Mouse (Mus musculus) hindbrain, embryonic 12.5 days (tissue): Measurements from ENCODE around the gene Atp6v1g2. TPM values are rescaled to one million over a fixed set of nuclear protein-coding genes. Genes with fewer than 3 reads are reported as not detected.

ENCODE experiments used
- ATAC-seq: fragments of 200-750 bp; cut with Nextera tagmentation; 2 replicates; pipeline ENCODE4 v1.8.0; 2017; ENCODE audit warnings: moderate TSS enrichment; ENCODE audit not compliant: low FRiP score
- H3K27ac ChIP-seq: fragments of 300-500 bp; sonication (generic); 2 replicates; pipeline ENCODE4 v1.5.1; 2016; ENCODE audit warnings: mild to moderate bottlenecking
- H3K27me3 ChIP-seq: fragments of 300-500 bp; sonication (generic); 2 replicates; pipeline ENCODE4 v1.6.1; 2016; ENCODE audit warnings: mild to moderate bottlenecking
- H3K36me3 ChIP-seq: fragments of 300-500 bp; sonication (generic); 2 replicates; pipeline ENCODE4 v1.6.1; 2016; ENCODE audit warnings: mild to moderate bottlenecking
- H3K4me1 ChIP-seq: fragments of 300-500 bp; sonication (generic); 2 replicates; pipeline ENCODE4 v1.6.1; 2016
- H3K4me2 ChIP-seq: fragments of 300-500 bp; sonication (generic); replicated peaks from 2 replicates; pipeline ENCODE4 v1.6.1; 2016; ENCODE audit warnings: mild to moderate bottlenecking
- H3K4me3 ChIP-seq: fragments of 300-500 bp; sonication (generic); 2 replicates; pipeline ENCODE4 v1.5.1; 2016; ENCODE audit warnings: mild to moderate bottlenecking
- H3K9ac ChIP-seq: fragments of 300-500 bp; sonication (generic); 2 replicates; pipeline ENCODE4 v1.6.1; 2016; ENCODE audit warnings: mild to moderate bottlenecking, moderate library complexity
- H3K9me3 ChIP-seq: fragments of 300-500 bp; sonication (generic); replicated peaks from 2 replicates; pipeline ENCODE4 v1.6.1; 2016; ENCODE audit warnings: mild to moderate bottlenecking
- WGBS: fragments of 180-500 bp; shearing (Covaris S2); methylation state at CpG from one replicate; pipeline ENCODE4 v1.1.7; 2016; 5-methylcytosine and 5-hydroxymethylcytosine counted together
- polyA plus RNA-seq: library from polyadenylated mRNA; unstranded; fragments of >200 nt; fragmentation: Nextera tagmentation; extraction: Ambion mirVana; gene quantifications from 2 replicates; pipeline ENCODE4 v1.2.1, GENCODE M21; 2016

The Atp6v1g2 gene
- polyA plus RNA-seq, 1 experiment from 2014 or later: 23.0 TPM

DNA sequence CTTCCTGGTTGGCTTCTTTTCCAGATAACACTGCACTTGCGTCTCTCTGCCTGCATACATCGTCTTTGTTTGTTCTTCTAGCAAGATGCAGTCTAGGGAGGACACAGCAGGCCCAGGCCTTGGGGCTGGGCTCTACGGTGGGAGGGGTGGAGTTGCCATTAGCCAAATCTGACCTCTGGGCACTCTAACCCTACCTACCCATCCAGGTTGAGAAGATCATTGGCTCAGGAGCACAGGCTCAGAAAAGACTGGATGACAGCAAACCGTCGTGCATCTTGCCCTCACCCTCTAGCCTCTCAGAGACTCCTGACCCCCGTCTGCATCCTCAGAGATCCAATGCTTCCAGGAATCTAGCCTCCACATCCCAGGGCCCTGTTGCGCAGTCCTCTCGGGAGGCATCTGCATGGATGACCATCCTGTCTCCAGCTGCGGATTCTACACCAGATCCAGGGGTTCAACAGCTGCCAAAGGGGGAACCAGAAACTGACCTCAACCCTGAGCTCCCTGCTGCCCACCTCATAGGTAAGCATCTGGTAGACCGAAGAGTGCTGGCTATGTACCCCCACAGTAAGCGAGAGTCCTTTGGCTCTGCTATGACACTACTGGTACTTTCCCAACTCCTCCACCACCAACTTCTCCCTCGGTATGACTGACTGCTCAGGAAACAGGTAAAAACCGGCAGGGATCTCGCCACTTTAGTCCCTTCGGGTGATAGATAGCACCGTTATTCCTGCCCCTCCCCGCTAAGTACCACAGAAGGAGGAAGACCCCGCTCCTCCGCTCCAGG, 38.4 kb upstream of the Atp6v1g2 start:
- Histone ChIP-seq H3K9me3 (no peaks in the 10 kb centered on the region), H3K4me2 (peak overlapping the region; percentile 60), H3K36me3 (no peaks in the 10 kb centered on the region), H3K9ac (no peak overlapping the region), H3K4me1 (peaks cover 18% of the 10 kb centered on the region), H3K4me3 (peak overlapping the region; percentile 35), H3K27ac (no peak overlapping the region), H3K27me3 (peaks cover 52% of the 10 kb centered on the region)
- WGBS: 42% methylated on average over 19 of the region's 19 CpGs
- ATAC-seq: peak; percentile 38; the same call in 1 of the 2 replicates

DNA sequence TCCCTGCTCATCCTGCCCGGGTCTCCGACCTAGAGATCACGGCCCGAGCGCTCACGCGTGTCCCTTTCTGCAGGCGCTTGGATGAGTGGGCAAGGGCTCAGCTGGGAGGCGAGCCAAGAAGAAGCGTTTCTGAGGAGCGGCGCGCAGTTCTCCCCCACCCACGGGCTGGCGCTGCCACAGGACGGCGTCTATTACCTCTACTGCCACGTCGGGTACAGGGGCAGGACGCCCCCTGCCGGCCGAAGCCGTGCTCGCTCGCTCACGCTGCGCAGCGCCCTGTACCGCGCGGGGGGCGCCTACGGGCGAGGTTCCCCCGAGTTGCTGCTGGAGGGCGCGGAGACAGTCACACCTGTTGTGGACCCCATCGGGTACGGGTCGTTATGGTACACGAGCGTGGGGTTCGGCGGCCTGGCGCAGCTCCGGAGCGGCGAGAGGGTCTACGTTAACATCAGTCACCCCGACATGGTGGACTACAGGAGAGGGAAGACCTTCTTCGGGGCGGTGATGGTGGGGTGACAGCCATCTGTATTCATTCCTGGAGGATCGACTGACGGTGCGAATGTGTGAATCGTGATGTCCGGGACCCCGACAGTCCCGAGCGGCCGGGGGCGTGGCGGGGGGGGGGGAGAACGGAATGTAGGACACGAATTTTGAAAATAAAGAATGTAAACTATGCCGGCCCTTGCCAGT, 37.7 kb upstream of the Atp6v1g2 start:
- H3K9ac ChIP-seq: peak overlapping the region; percentile 42
- no peak overlapping the region for H3K27ac ChIP-seq
- peak overlapping the region; percentile 35 for H3K4me3 ChIP-seq
- H3K4me1 ChIP-seq: peaks cover 18% of the 10 kb centered on the region
- H3K9me3 ChIP-seq: no peaks in the 10 kb centered on the region
- H3K27me3 ChIP-seq: peaks cover 58% of the 10 kb centered on the region
- H3K36me3 ChIP-seq: no peaks in the 10 kb centered on the region
- 3% methylated on average over 66 of the region's 66 CpGs for WGBS
- ATAC-seq: peak; percentile 64
- H3K4me2 ChIP-seq: peak overlapping the region; percentile 60

DNA sequence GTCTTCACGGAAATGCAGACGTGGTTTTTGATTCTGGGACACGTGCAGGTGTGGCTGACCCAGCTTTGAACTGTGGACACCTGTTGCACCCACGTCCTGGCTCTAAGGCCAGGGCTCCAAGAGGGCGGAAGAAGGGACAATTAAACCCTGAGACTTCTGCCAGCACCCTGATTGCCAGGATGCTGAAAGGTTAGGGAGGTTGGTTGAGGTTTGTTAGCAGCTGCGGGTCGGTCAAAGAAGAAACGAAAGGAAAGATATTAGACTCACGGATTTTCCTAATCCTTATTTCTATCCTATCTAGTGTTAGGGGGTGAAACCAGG, 37.2 kb upstream of the Atp6v1g2 start:
- Histone ChIP-seq H3K9me3 (no peaks in the 10 kb centered on the region), H3K27ac (no peak overlapping the region), H3K4me1 (peaks cover 18% of the 10 kb centered on the region), H3K4me2 (peak overlapping the region; percentile 60), H3K4me3 (peak overlapping the region; percentile 35; the same call in 1 of the 2 replicates), H3K36me3 (no peaks in the 10 kb centered on the region), H3K27me3 (peaks cover 63% of the 10 kb centered on the region), H3K9ac (no peak overlapping the region)
- no peak for ATAC-seq
- 31% methylated on average over 9 of the region's 9 CpGs for WGBS

DNA sequence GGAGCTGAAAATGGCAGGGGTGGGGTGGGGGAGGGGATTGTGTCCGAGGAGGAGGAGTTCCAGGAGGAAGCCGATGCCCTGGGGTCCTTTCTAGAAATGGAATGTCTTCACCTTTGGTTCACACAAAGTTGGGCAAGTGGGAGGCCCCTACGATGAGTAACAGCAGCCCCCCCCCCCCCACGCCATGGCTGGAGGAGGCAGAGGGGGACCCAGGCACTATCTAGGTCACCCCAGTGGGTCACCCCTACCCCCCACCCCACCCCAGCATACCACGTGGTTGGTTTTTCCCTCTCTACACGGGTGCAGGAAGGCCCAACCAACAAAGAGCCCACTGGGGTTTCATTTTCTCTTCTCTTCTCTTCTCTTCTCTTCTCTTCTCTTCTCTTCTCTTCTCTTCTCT, 36.3 kb upstream of the Atp6v1g2 start:
- Histone ChIP-seq H3K4me3 (no peak overlapping the region), H3K4me1 (peaks cover 18% of the 10 kb centered on the region), H3K36me3 (no peaks in the 10 kb centered on the region), H3K27me3 (peaks cover 70% of the 10 kb centered on the region), H3K27ac (no peak overlapping the region), H3K4me2 (no peak overlapping the region), H3K9ac (no peak overlapping the region), H3K9me3 (no peaks in the 10 kb centered on the region)
- ATAC-seq: no peak
- WGBS: 45% methylated on average over 5 of the region's 6 CpGs

DNA sequence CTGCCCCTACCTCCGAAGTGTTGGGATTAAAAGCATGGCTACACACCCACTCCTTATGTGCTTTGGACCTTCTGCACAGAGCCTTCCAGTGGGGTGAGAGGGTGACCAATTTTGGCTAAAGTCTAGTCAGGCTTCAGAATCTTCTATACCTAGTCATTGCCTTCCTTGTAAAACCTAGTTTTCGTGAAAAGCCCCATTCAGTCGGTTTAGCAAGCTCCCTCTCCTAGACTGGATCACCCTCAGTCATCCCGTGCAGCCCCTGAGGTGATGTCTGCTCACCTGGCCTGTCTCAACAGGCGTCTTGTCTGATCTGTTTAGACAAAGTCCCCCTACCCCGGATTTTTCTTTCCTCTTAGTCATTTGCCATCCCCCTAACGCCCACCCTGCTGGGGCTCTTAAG, 35.4 kb upstream of the Atp6v1g2 start:
- H3K4me1 ChIP-seq: peaks cover 18% of the 10 kb centered on the region
- no peak overlapping the region for H3K4me3 ChIP-seq
- H3K9me3 ChIP-seq: no peaks in the 10 kb centered on the region
- no peak overlapping the region for H3K4me2 ChIP-seq
- 64% methylated on average over 7 of the region's 7 CpGs for WGBS
- H3K27ac ChIP-seq: no peak overlapping the region
- no peak overlapping the region for H3K9ac ChIP-seq
- H3K36me3 ChIP-seq: no peaks in the 10 kb centered on the region
- peaks cover 74% of the 10 kb centered on the region for H3K27me3 ChIP-seq
- no peak for ATAC-seq

DNA sequence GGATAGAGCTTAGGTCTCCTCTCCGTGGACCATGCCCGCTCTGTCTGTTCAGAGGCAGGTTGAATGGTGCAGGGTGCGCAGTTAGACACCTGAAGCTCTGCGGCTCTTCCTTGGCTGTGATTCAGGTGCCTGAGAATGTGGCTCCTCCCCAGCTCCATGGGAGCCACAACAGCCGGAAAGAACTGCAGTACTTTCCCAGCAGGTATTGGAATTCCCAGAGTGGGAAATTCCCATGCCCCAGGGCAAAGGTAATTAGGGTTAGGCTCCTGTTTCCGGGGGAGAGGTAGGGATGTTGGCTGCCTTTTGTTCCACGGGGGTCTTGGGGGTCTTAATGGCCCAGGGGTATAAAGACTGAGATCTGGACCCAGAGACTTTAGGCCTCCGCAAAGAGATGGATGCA, 34.5 kb upstream of the Atp6v1g2 start:
- no peak overlapping the region for H3K27ac ChIP-seq
- H3K36me3 ChIP-seq: no peaks in the 10 kb centered on the region
- H3K4me3 ChIP-seq: no peak overlapping the region
- no peak overlapping the region for H3K4me2 ChIP-seq
- H3K27me3 ChIP-seq: peaks cover 78% of the 10 kb centered on the region
- WGBS: 31% methylated on average over 8 of the region's 8 CpGs
- no peak overlapping the region for H3K9ac ChIP-seq
- no peak for ATAC-seq
- no peaks in the 10 kb centered on the region for H3K9me3 ChIP-seq
- H3K4me1 ChIP-seq: peaks cover 18% of the 10 kb centered on the region

DNA sequence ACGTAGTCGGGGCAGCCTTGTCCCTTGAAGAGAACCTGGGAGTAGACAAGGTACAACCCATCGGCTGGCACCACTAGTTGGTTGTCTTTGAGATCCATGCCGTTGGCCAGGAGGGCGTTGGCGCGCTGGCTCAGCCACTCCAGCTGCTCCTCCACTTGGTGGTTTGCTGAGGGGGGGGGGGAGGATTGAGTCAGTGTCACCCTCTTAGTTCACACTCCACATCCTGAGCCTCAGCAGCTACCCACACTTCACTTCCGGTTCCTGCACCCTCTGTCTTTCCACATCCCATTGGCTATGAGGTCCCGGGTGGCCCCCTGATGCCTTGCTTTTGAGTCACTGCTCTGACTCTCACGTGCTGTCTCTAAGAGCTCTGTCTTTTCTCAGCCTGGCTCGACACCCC, 33.1 kb upstream of the Atp6v1g2 start:
- Histone ChIP-seq H3K9me3 (no peaks in the 10 kb centered on the region), H3K36me3 (no peaks in the 10 kb centered on the region), H3K27me3 (peaks cover 75% of the 10 kb centered on the region), H3K4me1 (peaks cover 9% of the 10 kb centered on the region), H3K27ac (no peak overlapping the region), H3K4me3 (no peak overlapping the region), H3K9ac (no peak overlapping the region), H3K4me2 (no peak overlapping the region)
- 91% methylated on average over 11 of the region's 11 CpGs for WGBS
- ATAC-seq: no peak

DNA sequence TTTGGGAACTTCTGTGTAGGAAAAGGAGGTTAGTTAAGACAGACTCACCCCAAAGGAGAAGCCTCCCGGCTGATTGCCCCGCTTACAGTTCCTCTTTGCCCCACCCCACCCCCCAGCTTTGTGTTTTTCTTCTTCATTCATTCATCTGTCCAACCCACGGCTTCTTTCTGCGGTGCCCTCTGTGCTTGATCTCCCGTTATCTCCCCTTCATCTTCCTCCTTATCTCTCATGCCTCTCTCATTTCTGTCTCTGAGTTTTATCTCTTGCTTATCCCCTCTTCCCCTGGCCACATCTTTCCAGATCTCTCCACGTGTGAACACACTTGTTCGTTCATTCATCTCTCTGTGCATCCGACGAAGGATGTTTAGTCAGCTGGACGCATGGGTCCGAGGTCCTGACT, 32.3 kb upstream of the Atp6v1g2 start:
- Histone ChIP-seq H3K4me3 (no peak overlapping the region), H3K27ac (no peak overlapping the region), H3K9ac (no peak overlapping the region), H3K9me3 (no peaks in the 10 kb centered on the region), H3K27me3 (peaks cover 68% of the 10 kb centered on the region), H3K4me2 (no peak overlapping the region), H3K36me3 (no peaks in the 10 kb centered on the region), H3K4me1 (peaks cover 2% of the 10 kb centered on the region; the same call in 1 of the 2 replicates)
- 77% methylated on average over 11 of the region's 11 CpGs for WGBS
- ATAC-seq: no peak

DNA sequence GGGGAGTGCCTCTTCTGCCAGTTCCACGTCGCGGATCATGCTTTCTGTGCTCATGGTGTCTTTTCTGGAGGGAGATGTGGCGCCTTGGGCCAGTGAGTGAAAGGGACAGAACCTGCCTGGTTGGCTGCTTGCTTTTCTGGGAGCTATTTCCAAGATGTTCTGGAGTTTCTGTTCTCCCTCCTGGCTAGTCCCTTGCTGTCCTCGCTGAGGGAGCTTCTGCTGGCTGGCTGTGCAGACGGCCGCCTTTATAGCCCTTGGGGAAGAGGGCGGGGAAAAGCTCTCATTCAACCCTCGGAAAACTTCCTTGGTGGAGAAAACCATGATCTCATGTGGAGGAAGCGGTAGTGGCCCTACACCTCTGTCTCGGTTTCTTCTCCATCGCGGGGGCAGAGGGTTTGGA, 31.7 kb upstream of the Atp6v1g2 start, which contains the start of gene Tnf:
Gene Tnf, minus strand, starts transcription at position 221 of the 400 bp plus-strand sequence.
- Histone ChIP-seq H3K36me3 (no peaks in the 10 kb centered on the region), H3K9ac (no peak within 1 kb of the TSS), H3K4me2 (no peak within 1 kb of the TSS), H3K27ac (no peak within 1 kb of the TSS), H3K9me3 (no peaks in the 10 kb centered on the region), H3K27me3 (peaks cover 61% of the 10 kb centered on the region), H3K4me3 (no peak within 1 kb of the TSS), H3K4me1 (no peaks in the 10 kb centered on the region)
- ATAC-seq: no peak
- WGBS: 45% methylated on average over 13 of the region's 13 CpGs

DNA sequence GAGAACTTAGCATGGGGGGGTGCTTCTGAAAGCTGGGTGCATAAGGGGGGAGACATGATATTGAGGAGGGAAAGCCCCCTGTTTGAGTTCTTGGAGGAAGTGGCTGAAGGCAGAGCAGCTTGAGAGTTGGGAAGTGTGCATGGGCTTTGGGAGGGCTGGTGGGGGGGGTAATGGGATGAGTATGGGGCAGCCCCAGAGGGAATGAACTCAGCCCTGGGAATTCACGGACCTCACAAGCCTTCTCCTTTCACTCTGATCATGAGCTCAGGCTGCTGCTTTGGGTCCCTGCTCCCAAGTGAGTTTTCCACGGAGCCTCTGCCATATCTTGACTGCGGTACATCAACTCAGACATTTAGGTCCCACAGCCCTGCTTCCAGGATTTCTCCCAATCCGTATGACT, 31.0 kb upstream of the Atp6v1g2 start:
- H3K4me1 ChIP-seq: no peaks in the 10 kb centered on the region
- no peak for ATAC-seq
- no peak overlapping the region for H3K9ac ChIP-seq
- no peak overlapping the region for H3K27ac ChIP-seq
- no peak overlapping the region for H3K4me2 ChIP-seq
- 82% methylated on average over 4 of the region's 4 CpGs for WGBS
- no peaks in the 10 kb centered on the region for H3K9me3 ChIP-seq
- no peaks in the 10 kb centered on the region for H3K36me3 ChIP-seq
- peaks cover 56% of the 10 kb centered on the region for H3K27me3 ChIP-seq
- H3K4me3 ChIP-seq: no peak overlapping the region

DNA sequence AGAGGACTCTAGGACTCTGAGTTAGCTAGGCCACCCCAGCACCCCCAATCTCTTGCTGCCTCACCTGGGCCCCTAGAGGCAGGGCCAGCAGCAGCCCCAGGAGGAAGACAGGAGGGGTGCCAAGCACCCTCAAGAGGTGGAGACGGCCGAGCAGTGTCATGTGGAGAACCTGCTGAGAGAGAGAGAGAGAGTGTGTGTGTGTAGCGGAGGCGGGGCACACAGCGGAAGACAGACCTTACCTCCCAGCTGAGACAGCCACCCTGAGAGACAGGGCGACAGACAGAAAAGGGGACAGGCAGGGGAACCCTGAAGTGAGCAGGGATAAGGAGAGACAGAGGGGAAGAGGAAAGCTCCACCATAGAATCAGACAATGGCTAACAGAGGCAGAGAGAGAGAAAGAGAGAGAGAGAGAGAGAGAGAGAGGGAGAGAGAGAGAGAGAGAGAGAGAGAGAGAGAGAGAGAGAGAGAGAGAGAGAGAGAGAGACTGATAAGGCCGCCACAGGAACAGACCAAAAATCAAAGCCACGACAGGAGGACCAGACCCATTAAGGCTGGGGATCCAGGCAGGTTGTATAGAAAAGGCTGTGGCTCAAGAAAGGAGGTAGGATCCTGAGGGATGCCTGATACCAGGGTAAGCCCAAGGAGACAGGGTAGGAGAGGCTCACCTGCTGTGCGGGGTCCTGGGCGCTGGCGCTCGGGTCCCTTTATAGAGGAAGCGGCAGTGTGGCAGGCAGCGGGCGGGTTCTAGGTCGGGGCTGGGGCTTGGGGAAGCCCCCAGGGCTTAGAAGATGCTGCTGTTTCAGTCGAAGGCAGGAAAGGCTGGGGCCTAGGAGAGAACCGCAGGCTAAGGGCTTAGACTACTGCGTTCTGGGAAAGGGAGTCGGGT, 28.7 kb upstream of the Atp6v1g2 start, which contains the start of gene Lta:
Gene Lta, minus strand, starts transcription at position 858 of the 886 bp plus-strand sequence.
- Histone ChIP-seq H3K4me3 (no peak within 1 kb of the TSS), H3K27me3 (peaks cover 45% of the 10 kb centered on the region), H3K36me3 (no peaks in the 10 kb centered on the region), H3K4me2 (no peak within 1 kb of the TSS), H3K4me1 (no peaks in the 10 kb centered on the region), H3K9me3 (no peaks in the 10 kb centered on the region), H3K27ac (no peak within 1 kb of the TSS), H3K9ac (0 out of 2 replicates have a peak within 1 kb of the TSS, but pooled peaks have one; percentile 18)
- no peak for ATAC-seq
- WGBS: 27% methylated on average over 20 of the region's 20 CpGs

DNA sequence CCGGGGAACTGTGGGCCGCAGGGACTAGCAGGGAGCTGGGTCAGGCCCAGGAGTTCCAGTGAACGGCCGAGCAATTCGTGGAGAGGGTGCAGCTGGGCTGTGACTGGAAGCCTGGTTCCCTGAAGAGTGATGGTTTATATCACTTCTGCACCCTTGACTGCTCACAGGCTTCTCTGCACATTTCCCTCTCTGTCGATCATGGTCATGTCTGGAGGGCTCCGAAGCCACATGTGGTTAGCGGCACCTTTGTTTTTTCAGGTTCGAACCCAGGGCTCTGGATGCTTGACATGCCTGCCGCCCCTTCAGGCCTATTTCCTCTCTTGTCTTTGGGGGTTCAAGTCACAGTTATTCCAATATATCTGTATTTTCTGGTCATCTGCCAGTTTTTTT, 28.1 kb upstream of the Atp6v1g2 start:
- Histone ChIP-seq H3K4me3 (no peak overlapping the region), H3K4me1 (no peaks in the 10 kb centered on the region), H3K9ac (0 out of 2 replicates have a peak overlapping the region, but pooled peaks have one; percentile 18), H3K36me3 (no peaks in the 10 kb centered on the region), H3K27ac (no peak overlapping the region), H3K9me3 (no peaks in the 10 kb centered on the region), H3K4me2 (no peak overlapping the region), H3K27me3 (peaks cover 42% of the 10 kb centered on the region)
- ATAC-seq: no peak
- WGBS: 57% methylated on average over 10 of the region's 10 CpGs
